ENCODE assay signal across 9 mouse cellular contexts in genomic region chr1:86032273-86032987, GRCm38 (mm10). TPM values are rescaled to one million over a fixed set of nuclear protein-coding genes. Genes with fewer than 3 reads are reported as not detected.
DNase-seq lines count a peak whose midpoint lies in the region; ATAC-seq and TF ChIP-seq lines count a peak whose summit lies in the region.
"Had no signal": no experiment of that assay in that cellular context is flagged by ENCODE, and none has a peak within 500 bp of the region (broad histone marks: within the 10 kb centered on the region; RNA-seq: fewer than 3 reads in every experiment).

No protein-coding gene starts in this region.

- peak overlapping the region; percentile 77 for H3K27ac ChIP-seq in neural tube, embryonic 14.5 days (ENCODE audit: low read depth, low read length)
- H3K27ac ChIP-seq in heart, adult 2 months, result no peak overlapping the region

- TF ChIP-seq CTCF in heart, adult 2 months (IDR thresholded peaks at IDR 0.05), result no peak
- TF ChIP-seq CTCF in lung, adult 2 months (IDR thresholded peaks at IDR 0.05; ENCODE audit: insufficient read depth, low read length), result no peak

- no peak overlapping the region for H3K4me2 ChIP-seq in neural tube, embryonic 14.5 days (ENCODE audit: low read depth, low read length)

- 6% methylated on average over 11 of the region's 11 CpGs for WGBS in neural tube, embryonic 14.5 days
- WGBS in heart, adult 2 months, result 27% methylated on average over 11 of the region's 11 CpGs
- 22% methylated on average over 11 of the region's 11 CpGs for WGBS in lung, adult 2 months

- H3K79me2 ChIP-seq in heart, adult 2 months (replicated peaks; ENCODE audit: control insufficient read depth, insufficient read depth, low read length), result no peaks in the 10 kb centered on the region

- peak; percentile 87 for ATAC-seq in neural tube, embryonic 14.5 days (ENCODE audit: low read depth)

- H3K4me3 ChIP-seq in neural tube, embryonic 14.5 days (ENCODE audit: low read depth, low read length), result no peak overlapping the region
- H3K4me3 ChIP-seq in heart, adult 2 months, result no peak overlapping the region
- no peak overlapping the region for H3K4me3 ChIP-seq in lung, adult 2 months (replicated peaks; ENCODE audit: extremely low read depth, low read depth, low read length)

- no peak for TF ChIP-seq EP300 in heart, adult 2 months (IDR thresholded peaks at IDR 0.05; ENCODE audit: insufficient read depth, low read depth, low read length)

- H3K36me3 ChIP-seq in neural tube, embryonic 14.5 days (ENCODE audit: control insufficient read depth, insufficient read depth, low read length), result no peaks in the 10 kb centered on the region
- no peaks in the 10 kb centered on the region for H3K36me3 ChIP-seq in heart, adult 2 months (ENCODE audit: control insufficient read depth, insufficient read depth, low read length)

- H3K4me1 ChIP-seq in neural tube, embryonic 14.5 days (ENCODE audit: control insufficient read depth, insufficient read depth, low read length), result no peaks in the 10 kb centered on the region
- H3K4me1 ChIP-seq in heart, adult 2 months (ENCODE audit: control insufficient read depth, insufficient read depth, low read length), result no peaks in the 10 kb centered on the region
- no peaks in the 10 kb centered on the region for H3K4me1 ChIP-seq in lung, adult 2 months (ENCODE audit: control insufficient read depth, insufficient read depth, low read length)

- no peaks in the 10 kb centered on the region for H3K27me3 ChIP-seq in neural tube, embryonic 14.5 days (ENCODE audit: control insufficient read depth, insufficient read depth, low read length)
- H3K27me3 ChIP-seq in heart, adult 2 months (ENCODE audit: control insufficient read depth, insufficient read depth, low read length), result no peaks in the 10 kb centered on the region

- no peaks in the 10 kb centered on the region for H3K9me3 ChIP-seq in neural tube, embryonic 14.5 days (ENCODE audit: control insufficient read depth, low read length)

- intact Hi-C loops in heart, adult 2 months (cut with DNase I), result no loop called here

- DNase-seq in adrenal gland, postnatal 36 days, result peak; percentile 48 to 52
- DNase-seq in adrenal gland, postnatal 25 days, result no peak
- peak; percentile 25 for DNase-seq in embryo, embryonic 11 days
- DNase-seq in layer of hippocampus, adult 9-11 months, result peak; percentile 88
- no peak for DNase-seq in spleen, adult 18-20 months
- no peak for DNase-seq in heart, adult 2 months
- DNase-seq in lung, adult 2 months, result no peak
- DNase-seq: heart, postnatal 14 days had no signal

- H3K9ac ChIP-seq in neural tube, embryonic 14.5 days (replicated peaks; ENCODE audit: low read depth, low read length), result no peak overlapping the region
- H3K9ac ChIP-seq in heart, adult 2 months (ENCODE audit: low read depth, low read length), result no peak overlapping the region

- no peak for TF ChIP-seq POLR2A in heart, adult 2 months (IDR thresholded peaks at IDR 0.05; ENCODE audit: insufficient read depth, low read depth, low read length)
- no peak for TF ChIP-seq POLR2A in lung, adult 2 months (IDR thresholded peaks at IDR 0.05; ENCODE audit: borderline replicate concordance, extremely low read depth, low read depth, low read length)

RNA-seq across cellular contexts. Expression of gene 2810459M11Rik, which starts 13.2 kb away (rescaled TPM):
- total RNA-seq in adrenal gland, postnatal 36 days (2021), result under 1 TPM; 0.16 to 0.17 TPM
- 0.18 and 0.38 TPM in 2 replicates for total RNA-seq in adrenal gland, postnatal 25 days (2021)
- polyA plus RNA-seq in neural tube, embryonic 14.5 days (2014; fragmentation: Nextera tagmentation; extraction: Ambion mirVana), result 5.4 and 8.1 TPM in 2 replicates
- not detected for total RNA-seq in heart, adult 2 months (2021)
- 0.06 TPM in 1 of 2 replicates, not detected in the other for polyA plus RNA-seq in heart, adult 2 months (2012; rRNA removed)
- polyA plus RNA-seq in lung, adult 2 months (2012; rRNA removed), result 0.63 and 0.83 TPM in 2 replicates
- total RNA-seq: heart, postnatal 14 days had no signal

RNA-seq across cellular contexts. Expression of gene Spata3, which starts 15.8 kb away (rescaled TPM):
- not detected for total RNA-seq in adrenal gland, postnatal 36 days (2021)
- total RNA-seq in adrenal gland, postnatal 25 days (2021), result not detected in 2 replicates
- polyA plus RNA-seq in neural tube, embryonic 14.5 days (2014; fragmentation: Nextera tagmentation; extraction: Ambion mirVana), result 0.51 and 0.66 TPM in 2 replicates
- not detected for total RNA-seq in heart, adult 2 months (2021)
- polyA plus RNA-seq in heart, adult 2 months (2012; rRNA removed), result 0.67 and 0.80 TPM in 2 replicates
- polyA plus RNA-seq in lung, adult 2 months (2012; rRNA removed), result 0.21 TPM in 1 of 2 replicates, not detected in the other
- total RNA-seq: heart, postnatal 14 days had no signal

RNA-seq across cellular contexts. Expression of gene Psmd1, which starts 31.8 kb away (rescaled TPM):
- 100 to 1,000 TPM; 122 to 128 TPM for total RNA-seq in adrenal gland, postnatal 36 days (2021)
- 124 and 139 TPM in 2 replicates for total RNA-seq in adrenal gland, postnatal 25 days (2021)
- 184 and 218 TPM in 2 replicates for polyA plus RNA-seq in neural tube, embryonic 14.5 days (2014; fragmentation: Nextera tagmentation; extraction: Ambion mirVana)
- 100 to 1,000 TPM in 1 of 2 experiments, 10 to 100 TPM in 1; 91.6 to 104 TPM for total RNA-seq in heart, adult 2 months (2021)
- polyA plus RNA-seq in heart, adult 2 months (2012; rRNA removed), result 65.0 and 102 TPM in 2 replicates
- 32.9 and 52.4 TPM in 2 replicates for polyA plus RNA-seq in lung, adult 2 months (2012; rRNA removed)

Comparison
In these comparisons a context has a peak if more than half of its experiments do, and no peak if none do; other contexts are left out.
1. DNase-seq: peak in adrenal gland, postnatal 36 days (2 of 2), embryo, embryonic 11 days (single experiment) and layer of hippocampus, adult 9-11 months (single experiment); none in adrenal gland, postnatal 25 days (single experiment), spleen, adult 18-20 months (0 of 2), heart, adult 2 months (0 of 2) and lung, adult 2 months (single experiment).